Mouse (Mus musculus): ENCODE measurements at regions not wholly inside any gene's neighbourhood (a gene's known extent, or its start where the extent isn't known, plus 50 kb on each side); places are given as distances from the start of the nearest gene placed in this dataset.

DNA sequence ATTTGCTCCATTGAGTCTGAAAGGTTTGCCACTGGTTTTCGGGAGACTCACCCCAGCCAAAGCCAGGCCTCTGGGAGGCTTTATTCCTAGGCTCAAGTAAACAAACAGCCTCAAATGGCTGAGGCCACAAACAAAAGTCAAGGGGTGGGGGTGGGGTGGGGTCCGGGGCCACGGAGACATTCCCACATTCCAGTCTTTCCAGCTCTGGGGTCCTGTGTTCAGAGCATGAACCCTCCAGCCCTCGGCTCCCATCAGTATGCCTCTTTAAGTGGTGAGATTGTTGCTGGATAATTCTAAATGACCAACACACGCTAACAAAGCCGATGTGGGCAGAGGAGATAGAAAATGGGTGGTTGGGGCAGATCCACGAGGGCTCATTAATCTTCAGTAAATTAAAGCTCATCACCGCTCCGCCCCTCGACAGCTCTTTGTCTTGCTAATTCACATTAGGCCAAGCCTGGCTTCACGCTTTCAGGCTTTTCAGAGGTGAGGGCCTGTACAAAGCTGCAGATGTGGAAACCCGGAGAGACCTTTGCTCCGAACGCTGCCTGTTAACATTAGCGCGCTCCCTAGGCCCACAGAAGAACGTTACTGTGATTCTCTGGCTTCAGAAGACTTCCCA lies 326.2 kb downstream of the Pmp22 start:
- Histone ChIP-seq H3K4me3 (ENCODE audit: insufficient read depth, low read depth, low read length) (no peak overlapping the region), H3K27me3 (ENCODE audit: control insufficient read depth, insufficient read depth, low read length) (no peaks in the 10 kb centered on the region), H3K27ac (replicated peaks; ENCODE audit: insufficient read depth, low read depth, low read length) (no peak overlapping the region), H3K79me2 (ENCODE audit: control insufficient read depth, insufficient read depth, low read length) (no peaks in the 10 kb centered on the region), H3K9ac (ENCODE audit: low read depth, low read length) (no peak overlapping the region), H3K4me1 (ENCODE audit: control insufficient read depth, insufficient read depth, low read length) (no peaks in the 10 kb centered on the region), H3K36me3 (ENCODE audit: control insufficient read depth, insufficient read depth, low read length) (no peaks in the 10 kb centered on the region)
- TF ChIP-seq POLR2A (IDR thresholded peaks at IDR 0.05; ENCODE audit: extremely low read depth, insufficient read depth, low read length) = no peak
- no peak for TF ChIP-seq CTCF (IDR thresholded peaks at IDR 0.05; ENCODE audit: low read depth, low read length)
- 50% methylated on average over 17 of the region's 17 CpGs for WGBS
- no peak for DNase-seq (ENCODE audit: extremely low read depth, low read depth, low spot score)

DNA sequence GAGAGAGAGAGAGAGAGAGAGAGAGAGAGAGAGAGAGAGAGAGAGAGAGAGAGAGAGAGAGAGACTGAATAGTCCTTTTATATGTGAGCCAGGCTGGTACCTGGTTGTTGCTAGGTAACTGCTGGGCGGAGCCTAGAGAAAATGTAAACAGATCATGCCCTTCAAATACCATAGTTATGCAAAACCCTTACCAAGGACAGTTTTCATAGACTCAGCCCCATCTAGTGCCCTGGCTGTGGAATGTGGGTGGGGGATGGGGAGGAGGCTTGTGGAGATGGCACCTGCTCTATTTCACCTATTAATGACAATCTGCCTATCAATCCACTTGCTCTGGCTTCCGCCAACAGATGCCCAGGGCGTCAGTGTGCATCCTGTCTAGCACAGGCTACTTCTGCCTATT lies 327.6 kb downstream of the Pmp22 start:
- TF ChIP-seq CTCF (IDR thresholded peaks at IDR 0.05; ENCODE audit: low read depth, low read length) = no peak
- TF ChIP-seq POLR2A (IDR thresholded peaks at IDR 0.05; ENCODE audit: extremely low read depth, insufficient read depth, low read length) = no peak
- no peak for DNase-seq (ENCODE audit: extremely low read depth, low read depth, low spot score)
- 89% methylated on average over 3 of the region's 3 CpGs for WGBS
- Histone ChIP-seq H3K9ac (ENCODE audit: low read depth, low read length) (no peak overlapping the region), H3K4me1 (ENCODE audit: control insufficient read depth, insufficient read depth, low read length) (no peaks in the 10 kb centered on the region), H3K27ac (replicated peaks; ENCODE audit: insufficient read depth, low read depth, low read length) (no peak overlapping the region), H3K36me3 (ENCODE audit: control insufficient read depth, insufficient read depth, low read length) (no peaks in the 10 kb centered on the region), H3K27me3 (ENCODE audit: control insufficient read depth, insufficient read depth, low read length) (no peaks in the 10 kb centered on the region), H3K4me3 (ENCODE audit: insufficient read depth, low read depth, low read length) (no peak overlapping the region), H3K79me2 (ENCODE audit: control insufficient read depth, insufficient read depth, low read length) (no peaks in the 10 kb centered on the region)

DNA sequence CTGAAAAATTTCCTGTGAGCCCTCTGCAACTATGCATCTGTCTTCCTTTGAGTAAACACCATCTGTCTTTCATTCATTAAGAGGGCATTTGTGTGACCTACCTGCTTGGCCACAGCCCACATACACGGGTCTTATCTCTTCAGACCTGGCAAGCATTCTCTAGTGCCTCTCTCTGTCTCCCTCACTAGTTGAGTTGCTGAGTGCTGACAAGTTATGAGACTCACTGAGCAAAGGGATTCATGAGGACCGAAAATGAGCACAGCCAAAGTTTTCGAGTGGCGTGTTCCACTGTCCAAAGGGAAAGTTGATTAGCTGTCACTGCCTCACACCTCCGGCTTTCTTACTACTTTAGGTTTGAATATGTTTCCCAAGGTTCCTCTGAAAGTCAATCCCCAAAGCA lies 328.5 kb downstream of the Pmp22 start:
- no peak overlapping the region for H3K9ac ChIP-seq (ENCODE audit: low read depth, low read length)
- no peak overlapping the region for H3K27ac ChIP-seq (replicated peaks; ENCODE audit: insufficient read depth, low read depth, low read length)
- H3K27me3 ChIP-seq (ENCODE audit: control insufficient read depth, insufficient read depth, low read length) = no peaks in the 10 kb centered on the region
- no peaks in the 10 kb centered on the region for H3K79me2 ChIP-seq (ENCODE audit: control insufficient read depth, insufficient read depth, low read length)
- DNase-seq (ENCODE audit: extremely low read depth, low read depth, low spot score) = no peak
- TF ChIP-seq CTCF (IDR thresholded peaks at IDR 0.05; ENCODE audit: low read depth, low read length) (no peak), POLR2A (IDR thresholded peaks at IDR 0.05; ENCODE audit: extremely low read depth, insufficient read depth, low read length) (no peak)
- no peaks in the 10 kb centered on the region for H3K36me3 ChIP-seq (ENCODE audit: control insufficient read depth, insufficient read depth, low read length)
- no peaks in the 10 kb centered on the region for H3K4me1 ChIP-seq (ENCODE audit: control insufficient read depth, insufficient read depth, low read length)
- 71% methylated on average over 5 of the region's 5 CpGs for WGBS
- no peak overlapping the region for H3K4me3 ChIP-seq (ENCODE audit: insufficient read depth, low read depth, low read length)

- WGBS = 92% methylated on average over 7 of the region's 7 CpGs
- no peaks in the 10 kb centered on the region for H3K4me1 ChIP-seq (ENCODE audit: control insufficient read depth, insufficient read depth, low read length)
- H3K27ac ChIP-seq (replicated peaks; ENCODE audit: insufficient read depth, low read depth, low read length) = no peak overlapping the region
- TF ChIP-seq CTCF (IDR thresholded peaks at IDR 0.05; ENCODE audit: low read depth, low read length) (no peak), POLR2A (IDR thresholded peaks at IDR 0.05; ENCODE audit: extremely low read depth, insufficient read depth, low read length) (no peak)
- no peak for DNase-seq (ENCODE audit: extremely low read depth, low read depth, low spot score)
- no peak overlapping the region for H3K9ac ChIP-seq (ENCODE audit: low read depth, low read length)
- no peaks in the 10 kb centered on the region for H3K36me3 ChIP-seq (ENCODE audit: control insufficient read depth, insufficient read depth, low read length)
- H3K4me3 ChIP-seq (ENCODE audit: insufficient read depth, low read depth, low read length) = no peak overlapping the region
- H3K79me2 ChIP-seq (ENCODE audit: control insufficient read depth, insufficient read depth, low read length) = no peaks in the 10 kb centered on the region
- no peaks in the 10 kb centered on the region for H3K27me3 ChIP-seq (ENCODE audit: control insufficient read depth, insufficient read depth, low read length)
Measured at GRCm38 (mm10) chr11:63460146-63460545, 331.4 kb downstream of the Pmp22 start.

- H3K4me1 ChIP-seq (ENCODE audit: control insufficient read depth, insufficient read depth, low read length) = no peaks in the 10 kb centered on the region
- no peak for DNase-seq (ENCODE audit: extremely low read depth, low read depth, low spot score)
- H3K9ac ChIP-seq (ENCODE audit: low read depth, low read length) = no peak overlapping the region
- TF ChIP-seq POLR2A (IDR thresholded peaks at IDR 0.05; ENCODE audit: extremely low read depth, insufficient read depth, low read length) (no peak), CTCF (IDR thresholded peaks at IDR 0.05; ENCODE audit: low read depth, low read length) (no peak)
- H3K27ac ChIP-seq (replicated peaks; ENCODE audit: insufficient read depth, low read depth, low read length) = no peak overlapping the region
- no peak overlapping the region for H3K4me3 ChIP-seq (ENCODE audit: insufficient read depth, low read depth, low read length)
- H3K27me3 ChIP-seq (ENCODE audit: control insufficient read depth, insufficient read depth, low read length) = no peaks in the 10 kb centered on the region
- WGBS = 83% methylated on average over 18 of the region's 18 CpGs
- no peaks in the 10 kb centered on the region for H3K36me3 ChIP-seq (ENCODE audit: control insufficient read depth, insufficient read depth, low read length)
- no peaks in the 10 kb centered on the region for H3K79me2 ChIP-seq (ENCODE audit: control insufficient read depth, insufficient read depth, low read length)
Measured at GRCm38 (mm10) chr11:63463797-63464331, 335.1 kb downstream of the Pmp22 start.

DNA sequence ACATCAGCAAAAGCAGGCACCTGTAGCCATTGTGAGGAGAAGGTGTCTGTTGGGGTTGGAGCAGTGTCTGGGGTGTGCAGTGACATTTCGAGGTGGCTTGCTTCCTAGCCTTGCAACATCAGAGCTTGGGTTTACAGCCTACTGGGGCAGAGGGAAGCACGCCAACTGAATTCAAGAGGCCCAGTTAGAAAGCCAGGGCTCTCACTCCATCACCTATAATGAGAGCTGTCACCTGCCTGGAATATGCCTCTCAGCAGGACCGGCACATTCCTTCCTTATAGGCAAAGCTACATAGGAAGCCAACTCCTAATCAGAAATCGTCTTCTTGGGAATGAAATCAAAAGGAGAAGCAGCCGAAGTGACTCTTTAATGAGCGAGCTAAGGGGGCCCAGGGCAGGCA lies 337.2 kb downstream of the Pmp22 start:
- 92% methylated on average over 6 of the region's 6 CpGs for WGBS
- DNase-seq (ENCODE audit: extremely low read depth, low read depth, low spot score) = no peak
- H3K79me2 ChIP-seq (ENCODE audit: control insufficient read depth, insufficient read depth, low read length) = no peaks in the 10 kb centered on the region
- no peak overlapping the region for H3K4me3 ChIP-seq (ENCODE audit: insufficient read depth, low read depth, low read length)
- H3K9ac ChIP-seq (ENCODE audit: low read depth, low read length) = no peak overlapping the region
- H3K4me1 ChIP-seq (ENCODE audit: control insufficient read depth, insufficient read depth, low read length) = no peaks in the 10 kb centered on the region
- TF ChIP-seq POLR2A (IDR thresholded peaks at IDR 0.05; ENCODE audit: extremely low read depth, insufficient read depth, low read length) = no peak
- TF ChIP-seq CTCF (IDR thresholded peaks at IDR 0.05; ENCODE audit: low read depth, low read length) = no peak
- no peaks in the 10 kb centered on the region for H3K27me3 ChIP-seq (ENCODE audit: control insufficient read depth, insufficient read depth, low read length)
- no peaks in the 10 kb centered on the region for H3K36me3 ChIP-seq (ENCODE audit: control insufficient read depth, insufficient read depth, low read length)
- H3K27ac ChIP-seq (replicated peaks; ENCODE audit: insufficient read depth, low read depth, low read length) = no peak overlapping the region
